Mouse (Mus musculus) small intestine, adult 2 months (tissue): ENCODE measurements around the gene Gfm1. TPM values are rescaled to one million over a fixed set of nuclear protein-coding genes. Genes with fewer than 3 reads are reported as not detected.

Experiments
- H3K27ac ChIP-seq: fragments of 200-500 bp; 2 replicates; pipeline ENCODE4 v1.5.1; 2012; ENCODE audit warnings: low read depth, low read length, control low read depth, inconsistent platforms; ENCODE audit not compliant: insufficient read depth
- H3K27me3 ChIP-seq: fragments of 200-500 bp; 2 replicates; pipeline ENCODE4 v1.6.1; 2012; ENCODE audit warnings: mild to moderate bottlenecking, moderate library complexity, low read length, inconsistent platforms; ENCODE audit not compliant: control insufficient read depth, insufficient read depth
- H3K36me3 ChIP-seq: fragments of 200-500 bp; 2 replicates; pipeline ENCODE4 v1.6.1; 2012; ENCODE audit warnings: mild to moderate bottlenecking, low read length, control low read depth, inconsistent platforms; ENCODE audit not compliant: control insufficient read depth, insufficient read depth
- H3K4me1 ChIP-seq: fragments of 200-500 bp; 2 replicates; pipeline ENCODE4 v1.6.1; 2012; ENCODE audit warnings: low read length, inconsistent platforms, mixed read lengths; ENCODE audit not compliant: control insufficient read depth, insufficient read depth, insufficient read length
- H3K4me3 ChIP-seq: fragments of 200-500 bp; 2 replicates; pipeline ENCODE4 v1.5.1; 2012; ENCODE audit warnings: low read depth, mild to moderate bottlenecking, control low read depth, inconsistent platforms, low read length, moderate library complexity
- CTCF ChIP-seq: fragments of 200-500 bp; IDR thresholded peaks from 2 replicates; pipeline ENCODE4 v1.5.1; 2012; ENCODE audit warnings: low read depth, mild to moderate bottlenecking, control low read depth, inconsistent platforms, low read length, moderate library complexity, mixed read lengths; ENCODE audit not compliant: insufficient replicate concordance, insufficient read length; ENCODE audit errors: extremely low read depth
- POLR2A ChIP-seq: fragments of 200-500 bp; IDR thresholded peaks from 2 replicates; pipeline ENCODE4 v1.6.1; 2012; ENCODE audit warnings: low read depth, mild to moderate bottlenecking, control low read depth, inconsistent platforms, low read length, moderate library complexity
- WGBS: fragments of 180-500 bp; shearing (Covaris S2); methylation state at CpG from one replicate; pipeline ENCODE4 v1.1.7; 2018; 5-methylcytosine and 5-hydroxymethylcytosine counted together
- polyA plus RNA-seq: library from polyadenylated mRNA; depleted of rRNA; stranded (reverse); fragments of >200 nt; gene quantifications from 2 replicates; pipeline ENCODE4 v1.2.3, GENCODE M21; 2012

Gfm1 gene
- polyA plus RNA-seq, 1 experiment = 5.9 TPM

DNA sequence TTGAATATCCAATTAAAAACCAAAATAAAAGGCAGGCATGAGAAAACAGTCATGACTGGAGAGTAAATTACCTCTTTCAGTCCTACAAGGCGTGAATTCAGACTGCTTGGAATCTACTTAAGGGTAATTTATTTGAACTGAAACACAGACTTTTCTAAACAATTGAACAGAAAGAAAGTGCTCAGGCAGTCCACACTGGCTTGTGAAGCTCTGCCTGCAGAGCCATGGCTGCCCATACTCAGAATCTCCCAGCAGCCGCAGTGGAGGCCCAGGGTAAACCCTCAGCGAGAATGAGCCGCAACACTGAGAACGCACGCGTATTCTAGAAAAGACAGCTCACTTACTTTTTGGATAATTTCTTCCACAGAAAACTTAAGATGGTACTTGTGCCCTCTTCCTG, 32.1 kb downstream of the Gfm1 start:
- peaks cover 29% of the 10 kb centered on the region for H3K36me3 ChIP-seq
- TF ChIP-seq POLR2A (no peak), CTCF (no peak)
- H3K4me1 ChIP-seq = peaks cover 3% of the 10 kb centered on the region; the same call in 1 of the 2 replicates
- WGBS = 93% methylated on average over 7 of the region's 7 CpGs
- H3K27me3 ChIP-seq = no peaks in the 10 kb centered on the region
- H3K4me3 ChIP-seq = no peak overlapping the region
- H3K27ac ChIP-seq = no peak overlapping the region

DNA sequence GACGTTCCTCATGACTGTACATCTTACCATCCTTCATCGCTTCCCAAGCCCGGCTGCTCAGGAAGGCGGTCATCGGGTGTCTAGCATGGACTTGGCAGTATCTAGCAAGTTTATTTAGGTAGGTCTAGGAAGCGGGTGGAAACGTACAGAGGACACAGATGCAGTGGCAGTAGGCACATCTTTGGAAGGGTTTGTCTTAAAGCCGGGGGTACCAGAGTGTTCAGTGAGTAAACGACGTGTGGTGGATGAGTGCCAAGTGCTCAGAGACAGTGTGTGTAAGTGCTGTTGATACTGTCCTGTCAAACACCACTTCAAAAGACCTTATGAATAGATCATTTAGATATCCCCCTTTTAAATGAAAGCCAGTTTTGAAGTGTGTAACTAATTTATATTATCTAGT, 32.7 kb downstream of the Gfm1 start:
- no peaks in the 10 kb centered on the region for H3K27me3 ChIP-seq
- WGBS = 49% methylated on average over 10 of the region's 10 CpGs
- H3K27ac ChIP-seq = no peak overlapping the region
- no peak for TF ChIP-seq POLR2A
- no peak for TF ChIP-seq CTCF
- H3K4me1 ChIP-seq = peaks cover 3% of the 10 kb centered on the region; the same call in 1 of the 2 replicates
- peak overlapping the region; percentile 22; the same call in 1 of the 2 replicates for H3K4me3 ChIP-seq
- H3K36me3 ChIP-seq = peaks cover 25% of the 10 kb centered on the region

DNA sequence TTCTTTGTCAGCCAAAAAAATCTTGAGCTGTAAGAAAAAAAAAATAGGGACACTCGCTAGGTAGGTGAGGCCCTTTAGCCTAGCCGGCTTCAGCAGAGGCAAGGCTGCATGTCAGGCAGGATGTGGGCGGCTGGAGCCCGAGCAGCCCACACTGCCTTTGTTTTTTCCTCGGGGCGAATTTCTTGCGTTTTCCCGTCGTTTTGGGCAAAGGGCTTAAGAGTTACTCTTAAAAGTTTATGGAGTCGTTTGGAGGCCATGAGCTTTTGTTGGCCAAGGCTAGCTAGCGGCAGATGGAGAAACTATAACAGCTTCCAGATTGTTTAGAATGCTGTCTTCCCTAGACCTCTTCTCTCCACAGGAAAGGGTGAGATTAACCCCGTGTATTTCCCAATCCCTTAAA, 33.1 kb downstream of the Gfm1 start:
- H3K27ac ChIP-seq = 0 out of 2 replicates have a peak overlapping the region, but pooled peaks have one; percentile 13
- TF ChIP-seq POLR2A = no peak
- TF ChIP-seq CTCF = no peak
- 5% methylated on average over 12 of the region's 12 CpGs for WGBS
- peaks cover 3% of the 10 kb centered on the region; the same call in 1 of the 2 replicates for H3K4me1 ChIP-seq
- peaks cover 25% of the 10 kb centered on the region for H3K36me3 ChIP-seq
- H3K27me3 ChIP-seq = no peaks in the 10 kb centered on the region
- H3K4me3 ChIP-seq = peak overlapping the region; percentile 88

DNA sequence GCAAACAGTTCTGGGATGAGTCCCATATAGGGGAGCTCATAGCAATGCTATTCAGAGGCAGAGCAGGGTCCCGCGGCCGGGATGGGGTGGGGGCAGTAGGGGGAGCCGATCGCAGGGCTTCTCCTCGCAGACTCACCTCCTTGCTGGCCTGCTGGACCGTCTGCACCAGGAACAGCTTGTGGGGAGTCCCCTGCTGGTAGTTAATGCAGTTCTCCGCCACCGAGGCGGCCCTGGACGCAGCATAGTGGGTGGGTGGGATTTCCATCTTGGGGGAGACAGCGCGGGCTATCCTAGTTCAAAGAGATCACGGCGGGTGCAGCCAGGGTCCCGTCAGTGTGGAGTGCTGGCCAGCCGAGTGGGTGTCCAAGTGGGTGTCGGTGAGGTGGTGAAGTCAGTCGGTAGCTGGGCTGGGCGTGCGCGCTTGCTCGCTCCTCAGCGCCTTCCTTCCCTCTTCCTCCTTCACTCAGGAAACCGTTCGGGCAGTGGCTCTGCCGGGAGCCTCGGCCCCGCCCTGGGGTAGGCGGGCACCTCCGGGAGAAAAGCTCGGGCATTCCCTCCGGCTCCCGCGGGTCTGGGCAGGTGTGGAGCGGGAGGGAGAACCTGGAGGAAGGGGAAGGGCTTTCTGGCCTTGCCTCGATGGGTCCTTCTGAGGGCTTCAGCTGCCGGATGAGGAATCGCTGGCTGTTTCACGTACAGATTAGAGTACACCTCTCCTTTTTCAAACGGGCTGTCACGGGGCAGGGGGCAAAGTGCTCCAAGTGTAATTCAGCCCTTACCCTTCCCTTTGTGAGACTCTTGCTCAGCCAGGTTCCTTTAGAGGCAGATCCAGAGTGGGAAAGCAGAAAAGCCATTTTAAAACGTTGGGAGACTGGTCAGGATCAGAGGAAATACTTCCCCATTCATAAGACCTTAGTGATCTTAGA, 33.8 kb downstream of the Gfm1 start, which contains the start of gene Lxn:
Lxn (minus strand) TSS at position 477 of the 923 bp plus-strand sequence.
- Histone ChIP-seq H3K4me3 (peak within 1 kb of the TSS; percentile 88), H3K36me3 (peaks cover 23% of the 10 kb centered on the region), H3K4me1 (peaks cover 3% of the 10 kb centered on the region; the same call in 1 of the 2 replicates), H3K27ac (peak within 1 kb of the TSS; percentile 35; the same call in 1 of the 2 replicates), H3K27me3 (no peaks in the 10 kb centered on the region)
- TF ChIP-seq CTCF = peak; percentile 15; the same call in 1 of the 2 replicates
- peak; percentile 50; the same call in 1 of the 2 replicates for TF ChIP-seq POLR2A
- under 1% methylated on average over 43 of the region's 43 CpGs for WGBS

DNA sequence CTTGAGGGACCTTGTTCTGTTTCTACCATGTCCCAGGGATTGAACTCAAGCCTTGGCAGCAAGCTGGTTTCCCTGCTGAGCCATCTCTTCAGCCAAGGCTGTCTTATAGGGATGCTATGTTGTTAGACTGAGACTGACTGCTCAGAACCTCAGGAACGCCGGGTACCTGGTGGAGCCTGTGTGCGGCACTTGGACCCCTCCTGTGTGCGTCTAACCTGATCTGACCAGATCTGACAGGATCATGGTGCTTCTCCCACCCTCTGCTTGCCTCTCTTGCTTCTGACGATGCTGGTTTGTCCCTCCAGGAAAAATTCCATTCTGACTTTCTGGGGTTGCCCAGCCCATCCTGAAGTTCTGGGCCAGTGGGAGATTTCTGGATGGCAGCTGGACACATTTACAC, 36.7 kb downstream of the Gfm1 start:
- H3K27me3 ChIP-seq = no peaks in the 10 kb centered on the region
- peaks cover 18% of the 10 kb centered on the region for H3K36me3 ChIP-seq
- 93% methylated on average over 5 of the region's 5 CpGs for WGBS
- no peak for TF ChIP-seq POLR2A
- TF ChIP-seq CTCF = no peak
- no peak overlapping the region for H3K27ac ChIP-seq
- peaks cover 3% of the 10 kb centered on the region; the same call in 1 of the 2 replicates for H3K4me1 ChIP-seq
- no peak overlapping the region for H3K4me3 ChIP-seq

DNA sequence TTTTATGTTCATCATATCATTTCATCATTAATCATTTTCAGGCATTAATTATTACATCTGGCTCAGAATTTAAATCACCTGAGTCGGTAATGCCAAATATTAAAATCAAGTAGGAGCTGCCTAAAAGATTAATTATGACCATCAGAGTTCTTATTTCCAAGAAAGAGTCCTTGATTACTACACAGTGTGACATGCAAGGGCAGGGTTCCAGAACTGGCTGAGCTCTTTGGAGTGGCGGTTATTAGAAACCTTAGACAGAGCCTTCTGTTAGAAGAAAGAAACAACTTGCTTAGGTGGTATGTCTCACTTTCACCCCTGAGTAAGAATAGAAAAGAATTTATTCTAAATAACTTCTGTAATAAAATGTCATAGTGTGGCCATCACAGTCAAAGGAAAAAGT, 37.4 kb downstream of the Gfm1 start:
- H3K27ac ChIP-seq = no peak overlapping the region
- TF ChIP-seq CTCF = no peak
- no peaks in the 10 kb centered on the region for H3K27me3 ChIP-seq
- peaks cover 3% of the 10 kb centered on the region; the same call in 1 of the 2 replicates for H3K4me1 ChIP-seq
- no peak overlapping the region for H3K4me3 ChIP-seq
- H3K36me3 ChIP-seq = peaks cover 20% of the 10 kb centered on the region
- 90% methylated on average over 2 of the region's 2 CpGs for WGBS
